Mouse (Mus musculus): ENCODE data around the gene Gstp2.

DNA sequence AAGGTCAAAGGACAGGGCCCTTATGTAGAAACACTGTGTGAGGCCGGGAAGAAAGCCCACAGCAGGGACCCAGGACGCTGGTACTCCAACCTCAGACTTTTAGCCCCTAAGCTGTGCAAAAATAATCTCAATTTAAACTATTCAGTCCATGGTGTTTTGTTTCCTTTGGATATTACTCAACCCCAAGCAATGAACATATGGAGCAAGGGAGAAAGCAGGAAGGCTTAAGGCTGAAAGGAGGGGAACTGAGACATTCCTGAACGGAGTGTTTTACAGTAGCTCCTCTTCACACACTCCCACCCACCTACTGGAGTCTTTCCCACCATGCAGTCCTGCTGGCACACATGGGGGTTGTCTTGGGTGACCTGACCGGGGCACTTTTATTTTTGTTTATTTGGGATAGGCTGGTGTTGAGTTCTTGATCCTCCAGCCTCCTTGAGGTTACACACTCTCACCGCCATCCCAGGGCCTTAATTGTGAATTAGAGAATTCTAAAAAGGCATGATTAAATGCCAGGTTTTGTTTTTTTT is 49.0 kb upstream of the Gstp2 start:
- no peak for TF ChIP-seq POLR2A (IDR thresholded peaks at IDR 0.05; ENCODE audit: insufficient read depth, low read length)
- no peak for TF ChIP-seq CTCF (IDR thresholded peaks at IDR 0.05; ENCODE audit: low read depth, low read length)
